Mouse (Mus musculus): ENCODE measurements around the gene 4930402H24Rik. TPM values are rescaled to one million over a fixed set of nuclear protein-coding genes. Genes with fewer than 3 reads are reported as not detected.

The 4930402H24Rik gene
- total and polyA plus RNA-seq, 3 experiments: 3.4 to 16.7 (median 11.8) TPM

GRCm38 (mm10) chr2:130743576-130743975, 162.6 kb downstream of the 4930402H24Rik start:
- no peaks in the 10 kb centered on the region for H3K27me3 ChIP-seq (ENCODE audit: insufficient read depth, low read length)
- H3K9me3 ChIP-seq (replicated peaks): no peaks in the 10 kb centered on the region
- no peak for DNase-seq (ENCODE audit: low spot score)
- TF ChIP-seq TAL1 (conservative IDR thresholded peaks at IDR 0.05; ENCODE audit: low read depth, low read length) (no peak), GATA2 (IDR thresholded peaks at IDR 0.05; ENCODE audit: borderline replicate concordance, low read depth, low read length) (no peak), CTCF (IDR thresholded peaks at IDR 0.05; ENCODE audit: low read depth, low read length) (no peak), GATA1 (IDR thresholded peaks at IDR 0.05; ENCODE audit: borderline replicate concordance, low read length) (no peak), POLR2AphosphoS5 (IDR thresholded peaks at IDR 0.05; ENCODE audit: insufficient replicate concordance, low read depth, low read length) (no peak)
- peaks cover 12% of the 10 kb centered on the region for H3K36me3 ChIP-seq (replicated peaks)
- H3K4me3 ChIP-seq (ENCODE audit: low read depth, low read length): no peak overlapping the region
- ATAC-seq (ENCODE audit: extremely low read depth, insufficient number of reproducible peaks, low FRiP score, poor library complexity, severe bottlenecking): no peak
- no peaks in the 10 kb centered on the region for H3K4me1 ChIP-seq (ENCODE audit: insufficient read depth, low read depth, low read length)

DNA sequence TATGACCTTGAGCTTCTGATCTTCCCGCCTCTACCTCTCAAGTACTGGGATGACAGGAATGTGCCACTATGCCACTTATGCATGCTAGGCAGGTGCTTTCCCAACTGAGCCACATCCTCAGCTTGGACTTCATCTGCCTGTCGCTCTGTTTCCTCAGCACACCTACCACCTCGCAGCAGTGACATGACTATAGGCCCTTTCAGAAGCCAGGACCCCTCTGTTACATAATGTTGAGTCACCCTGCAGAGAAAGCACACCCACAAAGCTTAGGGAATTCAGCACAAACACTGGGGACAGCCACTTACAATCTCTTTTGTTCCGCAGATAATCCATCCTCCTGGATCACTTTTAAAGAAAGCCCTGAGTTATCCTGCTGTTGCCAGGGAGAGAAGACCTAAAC, 166.1 kb downstream of the 4930402H24Rik start:
- no peak for ATAC-seq (ENCODE audit: extremely low read depth, insufficient number of reproducible peaks, low FRiP score, poor library complexity, severe bottlenecking)
- TF ChIP-seq GATA2 (IDR thresholded peaks at IDR 0.05; ENCODE audit: borderline replicate concordance, low read depth, low read length) (no peak), CTCF (IDR thresholded peaks at IDR 0.05; ENCODE audit: low read depth, low read length) (no peak), TAL1 (conservative IDR thresholded peaks at IDR 0.05; ENCODE audit: low read depth, low read length) (no peak), GATA1 (IDR thresholded peaks at IDR 0.05; ENCODE audit: borderline replicate concordance, low read length) (no peak), POLR2AphosphoS5 (IDR thresholded peaks at IDR 0.05; ENCODE audit: insufficient replicate concordance, low read depth, low read length) (no peak)
- no peaks in the 10 kb centered on the region for H3K27me3 ChIP-seq (ENCODE audit: insufficient read depth, low read length)
- H3K4me3 ChIP-seq (ENCODE audit: low read depth, low read length): no peak overlapping the region
- no peaks in the 10 kb centered on the region for H3K9me3 ChIP-seq (replicated peaks)
- H3K36me3 ChIP-seq (replicated peaks): peaks cover 2% of the 10 kb centered on the region
- no peak for DNase-seq (ENCODE audit: low spot score)
- H3K4me1 ChIP-seq (ENCODE audit: insufficient read depth, low read depth, low read length): no peaks in the 10 kb centered on the region

DNA sequence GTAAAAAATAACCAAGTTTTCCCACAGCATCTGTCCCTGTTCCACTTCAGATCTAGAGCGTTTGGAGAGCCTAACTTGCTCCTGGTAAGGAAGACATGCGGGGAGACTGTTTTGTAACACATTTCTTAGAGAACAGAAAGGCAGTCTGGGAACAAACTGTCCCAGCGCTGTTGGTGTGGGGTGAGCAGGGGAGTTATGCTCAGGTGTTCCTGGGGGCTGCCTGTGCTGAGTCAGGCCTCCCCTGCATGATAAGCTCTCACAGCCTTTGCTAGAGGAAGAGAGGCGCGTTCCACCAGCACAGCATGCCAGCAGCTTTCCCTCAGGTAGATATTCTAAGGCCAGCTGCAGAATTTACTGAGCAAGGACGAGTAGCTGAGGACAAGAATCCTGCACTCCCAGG, 168.2 kb downstream of the 4930402H24Rik start:
- H3K9me3 ChIP-seq (replicated peaks): no peaks in the 10 kb centered on the region
- TF ChIP-seq POLR2AphosphoS5 (IDR thresholded peaks at IDR 0.05; ENCODE audit: insufficient replicate concordance, low read depth, low read length) (no peak), CTCF (IDR thresholded peaks at IDR 0.05; ENCODE audit: low read depth, low read length) (no peak), GATA1 (IDR thresholded peaks at IDR 0.05; ENCODE audit: borderline replicate concordance, low read length) (no peak), GATA2 (IDR thresholded peaks at IDR 0.05; ENCODE audit: borderline replicate concordance, low read depth, low read length) (no peak), TAL1 (conservative IDR thresholded peaks at IDR 0.05; ENCODE audit: low read depth, low read length) (no peak)
- ATAC-seq (ENCODE audit: extremely low read depth, insufficient number of reproducible peaks, low FRiP score, poor library complexity, severe bottlenecking) (no peak), DNase-seq (ENCODE audit: low spot score) (no peak)
- no peaks in the 10 kb centered on the region for H3K27me3 ChIP-seq (ENCODE audit: insufficient read depth, low read length)
- no peaks in the 10 kb centered on the region for H3K4me1 ChIP-seq (ENCODE audit: insufficient read depth, low read depth, low read length)
- H3K36me3 ChIP-seq (replicated peaks): peaks cover 2% of the 10 kb centered on the region
- H3K4me3 ChIP-seq (ENCODE audit: low read depth, low read length): no peak overlapping the region

- Histone ChIP-seq H3K4me3 (ENCODE audit: low read depth, low read length) (no peak overlapping the region), H3K4me1 (ENCODE audit: insufficient read depth, low read depth, low read length) (no peaks in the 10 kb centered on the region), H3K9me3 (replicated peaks) (no peaks in the 10 kb centered on the region), H3K27me3 (ENCODE audit: insufficient read depth, low read length) (no peaks in the 10 kb centered on the region), H3K36me3 (replicated peaks) (peaks cover 6% of the 10 kb centered on the region)
- ATAC-seq (ENCODE audit: extremely low read depth, insufficient number of reproducible peaks, low FRiP score, poor library complexity, severe bottlenecking): no peak
- no peak for TF ChIP-seq GATA1 (IDR thresholded peaks at IDR 0.05; ENCODE audit: borderline replicate concordance, low read length)
- DNase-seq (ENCODE audit: low spot score): no peak
Measured at GRCm38 (mm10) chr2:130735281-130735680, 170.9 kb downstream of the 4930402H24Rik start.

- TF ChIP-seq GATA1 (IDR thresholded peaks at IDR 0.05; ENCODE audit: borderline replicate concordance, low read length) (no peak), TAL1 (conservative IDR thresholded peaks at IDR 0.05; ENCODE audit: low read depth, low read length) (no peak), GATA2 (IDR thresholded peaks at IDR 0.05; ENCODE audit: borderline replicate concordance, low read depth, low read length) (no peak), CTCF (IDR thresholded peaks at IDR 0.05; ENCODE audit: low read depth, low read length) (no peak), POLR2AphosphoS5 (IDR thresholded peaks at IDR 0.05; ENCODE audit: insufficient replicate concordance, low read depth, low read length) (no peak)
- ATAC-seq (ENCODE audit: extremely low read depth, insufficient number of reproducible peaks, low FRiP score, poor library complexity, severe bottlenecking) (no peak), DNase-seq (ENCODE audit: low spot score) (no peak)
- no peak overlapping the region for H3K4me3 ChIP-seq (ENCODE audit: low read depth, low read length)
- H3K4me1 ChIP-seq (ENCODE audit: insufficient read depth, low read depth, low read length): no peaks in the 10 kb centered on the region
- H3K36me3 ChIP-seq (replicated peaks): peaks cover 4% of the 10 kb centered on the region
- H3K9me3 ChIP-seq (replicated peaks): no peaks in the 10 kb centered on the region
- H3K27me3 ChIP-seq (ENCODE audit: insufficient read depth, low read length): no peaks in the 10 kb centered on the region
Measured at GRCm38 (mm10) chr2:130733444-130733843, 172.8 kb downstream of the 4930402H24Rik start.

DNA sequence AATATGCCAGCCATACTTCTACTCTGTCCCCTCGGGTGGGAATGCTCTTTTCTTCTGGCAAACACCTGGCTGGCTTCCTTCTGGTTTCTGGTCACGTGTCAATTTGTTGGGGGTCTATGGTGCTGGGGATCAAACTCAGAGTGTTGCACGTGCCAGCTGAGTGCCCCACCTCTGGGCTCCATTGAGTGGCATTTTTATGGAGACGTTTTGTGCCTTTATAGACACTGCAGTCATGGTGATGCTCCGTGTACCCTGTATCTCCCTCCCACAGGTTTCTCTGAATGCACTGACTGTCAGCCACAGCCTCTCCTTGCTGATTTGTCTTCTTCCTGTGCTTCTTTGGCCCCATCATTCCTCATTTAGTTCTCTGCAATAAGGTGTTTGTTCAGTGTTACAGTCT, 174.4 kb downstream of the 4930402H24Rik start:
- Histone ChIP-seq H3K4me3 (ENCODE audit: low read depth, low read length) (no peak overlapping the region), H3K36me3 (replicated peaks) (peaks cover 8% of the 10 kb centered on the region)
- ATAC-seq (ENCODE audit: extremely low read depth, insufficient number of reproducible peaks, low FRiP score, poor library complexity, severe bottlenecking): no peak

GRCm38 (mm10) chr2:130730746-130731145, 175.5 kb downstream of the 4930402H24Rik start:
- no peaks in the 10 kb centered on the region for H3K4me1 ChIP-seq (ENCODE audit: insufficient read depth, low read depth, low read length)
- no peak overlapping the region for H3K4me3 ChIP-seq (ENCODE audit: low read depth, low read length)
- DNase-seq (ENCODE audit: low spot score) (no peak), ATAC-seq (ENCODE audit: extremely low read depth, insufficient number of reproducible peaks, low FRiP score, poor library complexity, severe bottlenecking) (no peak)
- peaks cover 10% of the 10 kb centered on the region for H3K36me3 ChIP-seq (replicated peaks)
- no peak for TF ChIP-seq POLR2AphosphoS5 (IDR thresholded peaks at IDR 0.05; ENCODE audit: insufficient replicate concordance, low read depth, low read length)
- TF ChIP-seq GATA2 (IDR thresholded peaks at IDR 0.05; ENCODE audit: borderline replicate concordance, low read depth, low read length): no peak
- TF ChIP-seq GATA1 (IDR thresholded peaks at IDR 0.05; ENCODE audit: borderline replicate concordance, low read length): no peak
- TF ChIP-seq TAL1 (conservative IDR thresholded peaks at IDR 0.05; ENCODE audit: low read depth, low read length): no peak
- no peak for TF ChIP-seq CTCF (IDR thresholded peaks at IDR 0.05; ENCODE audit: low read depth, low read length)
- H3K27me3 ChIP-seq (ENCODE audit: insufficient read depth, low read length): no peaks in the 10 kb centered on the region; the same call in 1 of the 2 replicates
- H3K9me3 ChIP-seq (replicated peaks): no peaks in the 10 kb centered on the region

More for the DNA sequence above, 174.4 kb downstream of the 4930402H24Rik start:
- H3K4me1 ChIP-seq (ENCODE audit: insufficient read depth, low read depth, low read length): no peaks in the 10 kb centered on the region
- H3K9me3 ChIP-seq (replicated peaks): no peaks in the 10 kb centered on the region
- H3K27me3 ChIP-seq (ENCODE audit: insufficient read depth, low read length): no peaks in the 10 kb centered on the region
- DNase-seq (ENCODE audit: low spot score): no peak
- TF ChIP-seq POLR2AphosphoS5 (IDR thresholded peaks at IDR 0.05; ENCODE audit: insufficient replicate concordance, low read depth, low read length): no peak
- TF ChIP-seq GATA1 (IDR thresholded peaks at IDR 0.05; ENCODE audit: borderline replicate concordance, low read length): no peak
- no peak for TF ChIP-seq TAL1 (conservative IDR thresholded peaks at IDR 0.05; ENCODE audit: low read depth, low read length)
- TF ChIP-seq CTCF (IDR thresholded peaks at IDR 0.05; ENCODE audit: low read depth, low read length): no peak
- no peak for TF ChIP-seq GATA2 (IDR thresholded peaks at IDR 0.05; ENCODE audit: borderline replicate concordance, low read depth, low read length)
